Mouse (Mus musculus): ENCODE measurements around the gene Iqca.

GRCm38 (mm10) chr1:90153787-90154186, 586 bp upstream of the Iqca start:
- TF ChIP-seq CTCF (IDR thresholded peaks at IDR 0.05; ENCODE audit: extremely low read depth, insufficient read depth, insufficient read length, insufficient replicate concordance) (no peak), POLR2A (IDR thresholded peaks at IDR 0.05; ENCODE audit: low read depth, low read length) (no peak)
